Mouse (Mus musculus) adrenal gland, postnatal 14 days (tissue): ENCODE measurements at regions not wholly inside any gene's neighbourhood (a gene's known extent, or its start where the extent isn't known, plus 50 kb on each side); places are given as distances from the start of the nearest gene placed in this dataset.

Source experiments
- DNase-seq: peaks from one replicate; pipeline ENCODE4 v3.0.0; 2021; ENCODE audit warnings: mixed read lengths

DNA sequence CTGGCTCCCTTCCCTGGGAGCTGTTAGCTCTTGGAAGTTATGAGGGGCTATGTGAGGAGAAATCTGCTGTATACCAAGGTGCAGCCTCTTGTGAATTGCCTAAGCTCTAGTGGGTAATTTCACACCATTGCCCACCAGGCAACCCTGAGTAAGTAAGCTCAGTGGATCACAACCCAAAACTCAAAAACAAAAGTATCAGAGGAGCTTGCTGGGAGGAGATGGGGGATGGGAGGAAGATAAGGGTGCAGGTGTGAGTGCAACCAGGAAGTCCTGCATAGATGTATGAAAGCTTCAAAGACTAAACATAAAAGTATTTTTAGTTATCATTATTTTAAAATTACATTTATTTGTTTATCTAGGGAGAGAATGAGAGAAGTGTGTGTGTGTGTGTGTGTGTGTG lies 50.8 kb upstream of the Ddx18 start:
- no peak for DNase-seq
